In the genomic region with DNA sequence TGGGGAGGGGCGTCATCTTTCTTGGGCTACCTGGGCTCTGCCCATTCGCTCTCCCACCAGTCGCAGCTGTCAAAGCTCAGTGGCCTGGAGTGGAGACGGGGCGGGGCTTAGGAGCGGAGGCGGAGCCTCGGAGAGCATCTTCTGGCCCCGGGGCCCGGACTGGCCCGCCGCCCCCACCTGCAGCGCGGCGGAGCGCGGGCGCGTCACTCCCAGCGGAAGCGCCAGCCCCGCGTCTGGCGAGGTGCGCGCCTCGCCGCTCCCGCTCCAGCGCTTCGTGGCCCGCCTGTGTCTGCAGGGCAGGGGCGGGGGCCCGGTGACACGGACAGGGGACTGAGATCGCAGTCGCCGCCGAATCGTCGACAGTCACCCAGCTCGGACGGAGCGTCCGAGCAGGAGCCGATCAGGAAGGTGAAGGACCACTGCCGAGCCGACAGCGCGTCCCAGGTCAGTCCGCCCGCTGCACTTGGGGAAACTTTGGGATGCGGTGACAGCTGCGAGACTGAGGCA, we compare ENCODE assay signal across 9 mouse cellular contexts. TPM values are rescaled to one million over a fixed set of nuclear protein-coding genes. Genes with fewer than 3 reads are reported as not detected.
DNase-seq lines count a peak whose midpoint lies in the region; ATAC-seq lines count a peak whose summit lies in the region.
"Had no signal": no experiment of that assay in that cellular context is flagged by ENCODE, and none has a peak within 500 bp of the region (broad histone marks: within the 10 kb centered on the region; RNA-seq: fewer than 3 reads in every experiment).

Ankrd34b (plus strand) TSS at position 139 of the 507 bp plus-strand sequence.

- H3K9me3 ChIP-seq in heart, embryonic 12.5 days (replicated peaks): no peaks in the 10 kb centered on the region
- H3K9me3 ChIP-seq in kidney, embryonic 15.5 days (replicated peaks): no peaks in the 10 kb centered on the region
- no peaks in the 10 kb centered on the region for H3K9me3 ChIP-seq in limb, embryonic 15.5 days
- H3K9me3 ChIP-seq in midbrain, embryonic 14.5 days (ENCODE audit: control insufficient read depth, low read length): no peaks in the 10 kb centered on the region

- H3K36me3 ChIP-seq in heart, embryonic 12.5 days: no peaks in the 10 kb centered on the region
- H3K36me3 ChIP-seq in kidney, embryonic 15.5 days: no peaks in the 10 kb centered on the region
- no peaks in the 10 kb centered on the region for H3K36me3 ChIP-seq in limb, embryonic 15.5 days
- no peaks in the 10 kb centered on the region for H3K36me3 ChIP-seq in midbrain, embryonic 14.5 days (ENCODE audit: control insufficient read depth, insufficient read depth, low read length)

- H3K4me3 ChIP-seq in heart, embryonic 12.5 days: peak within 1 kb of the TSS; percentile 72
- peak within 1 kb of the TSS; percentile 59 for H3K4me3 ChIP-seq in kidney, embryonic 15.5 days (replicated peaks)
- peak within 1 kb of the TSS; percentile 53 for H3K4me3 ChIP-seq in limb, embryonic 15.5 days
- peak within 1 kb of the TSS; percentile 66 for H3K4me3 ChIP-seq in midbrain, embryonic 14.5 days (replicated peaks; ENCODE audit: low read depth, low read length)

- WGBS in heart, embryonic 12.5 days: under 1% methylated on average over 54 of the region's 54 CpGs
- WGBS in kidney, embryonic 15.5 days: under 1% methylated on average over 49 of the region's 54 CpGs
- WGBS in limb, embryonic 15.5 days: under 1% methylated on average over 54 of the region's 54 CpGs
- under 1% methylated on average over 54 of the region's 54 CpGs for WGBS in midbrain, embryonic 14.5 days

- H3K4me1 ChIP-seq in heart, embryonic 12.5 days (replicated peaks): peaks cover 13% of the 10 kb centered on the region
- peaks cover 20% of the 10 kb centered on the region for H3K4me1 ChIP-seq in kidney, embryonic 15.5 days
- H3K4me1 ChIP-seq in limb, embryonic 15.5 days: peaks cover 17% of the 10 kb centered on the region
- H3K4me1 ChIP-seq in midbrain, embryonic 14.5 days (ENCODE audit: control insufficient read depth, insufficient read depth, low read length): 0 out of 2 replicates have a peak, but pooled peaks cover 5% of the 10 kb centered on the region

- peaks cover 76% of the 10 kb centered on the region for H3K27me3 ChIP-seq in heart, embryonic 12.5 days (replicated peaks)
- peaks cover 75% of the 10 kb centered on the region for H3K27me3 ChIP-seq in kidney, embryonic 15.5 days
- H3K27me3 ChIP-seq in limb, embryonic 15.5 days: peaks cover 71% of the 10 kb centered on the region
- peaks cover 35% of the 10 kb centered on the region for H3K27me3 ChIP-seq in midbrain, embryonic 14.5 days (ENCODE audit: control insufficient read depth, insufficient read depth, low read length)

- no peak within 1 kb of the TSS for H3K27ac ChIP-seq in heart, embryonic 12.5 days (ENCODE audit: poor library complexity, severe bottlenecking)
- H3K27ac ChIP-seq in kidney, embryonic 15.5 days: no peak within 1 kb of the TSS
- H3K27ac ChIP-seq in limb, embryonic 15.5 days: no peak within 1 kb of the TSS
- H3K27ac ChIP-seq in midbrain, embryonic 14.5 days (replicated peaks; ENCODE audit: low read depth, low read length): no peak within 1 kb of the TSS

- H3K4me2 ChIP-seq in heart, embryonic 12.5 days: peak within 1 kb of the TSS; percentile 100
- peak within 1 kb of the TSS; percentile 97 for H3K4me2 ChIP-seq in kidney, embryonic 15.5 days
- H3K4me2 ChIP-seq in limb, embryonic 15.5 days: peak within 1 kb of the TSS; percentile 99
- peak within 1 kb of the TSS; percentile 96 for H3K4me2 ChIP-seq in midbrain, embryonic 14.5 days (ENCODE audit: low read length)

- no peak for DNase-seq in heart, adult 8-10 months (ENCODE audit: low spot score)
- peak; percentile 83 for DNase-seq in midbrain, embryonic 14.5 days
- DNase-seq in testis, postnatal 10 days (ENCODE audit: low spot score): peak; percentile 80

- peak; percentile 49; the same call in 1 of the 2 replicates for ATAC-seq in heart, embryonic 12.5 days (ENCODE audit: insufficient number of reproducible peaks, low FRiP score)
- ATAC-seq in common myeloid progenitor, adult 5-6 weeks (replicated peaks; ENCODE audit: low read depth, poor library complexity, severe bottlenecking): peak; percentile 60
- peak; percentile 72 for ATAC-seq in granulocyte monocyte progenitor cell, adult 5-6 weeks (replicated peaks; ENCODE audit: poor library complexity, severe bottlenecking)
- ATAC-seq in kidney, embryonic 15.5 days (replicated peaks; ENCODE audit: low FRiP score): peak; percentile 86
- peak; percentile 46; the same call in 1 of the 2 replicates for ATAC-seq in limb, embryonic 15.5 days (ENCODE audit: insufficient number of reproducible peaks, low FRiP score, low TSS enrichment, low read depth)
- peak; percentile 77 for ATAC-seq in midbrain, embryonic 14.5 days (ENCODE audit: low FRiP score, low TSS enrichment)

- peak within 1 kb of the TSS; percentile 64 for H3K9ac ChIP-seq in heart, embryonic 12.5 days
- peak within 1 kb of the TSS; percentile 43 for H3K9ac ChIP-seq in kidney, embryonic 15.5 days
- peak within 1 kb of the TSS; percentile 35 for H3K9ac ChIP-seq in limb, embryonic 15.5 days
- H3K9ac ChIP-seq in midbrain, embryonic 14.5 days (replicated peaks; ENCODE audit: low read length): peak within 1 kb of the TSS; percentile 62

RNA-seq across cellular contexts. Expression of gene Ankrd34b, which starts in this region (rescaled TPM):
- polyA plus RNA-seq in heart, embryonic 12.5 days (2016; fragmentation: Nextera tagmentation; extraction: Ambion mirVana): 0.22 and 0.30 TPM in 2 replicates
- not detected for total RNA-seq in heart, adult 8-10 months (2022)
- not detected in 2 replicates for total RNA-seq in common myeloid progenitor, adult 5-6 weeks (2017)
- not detected in 2 replicates for total RNA-seq in granulocyte monocyte progenitor cell, adult 5-6 weeks (2014; fragmentation: Nextera tagmentation)
- total RNA-seq in granulocyte monocyte progenitor cell, adult 5-6 weeks (2017): not detected in 2 replicates
- 0.21 and 0.41 TPM in 2 replicates for polyA plus RNA-seq in kidney, embryonic 15.5 days (2015; fragmentation: Nextera tagmentation; extraction: Ambion mirVana)
- polyA plus RNA-seq in limb, embryonic 15.5 days (2015; fragmentation: Nextera tagmentation; extraction: Ambion mirVana): 0.05 and 0.12 TPM in 2 replicates
- polyA plus RNA-seq in midbrain, embryonic 14.5 days (2014; fragmentation: Nextera tagmentation; extraction: Ambion mirVana): 1.5 and 2.3 TPM in 2 replicates
- total RNA-seq: MEL had no signal

Comparison
In these comparisons a context has a peak if more than half of its experiments do, and no peak if none do; other contexts are left out.
1. Peak in ATAC-seq, H3K4me3 ChIP-seq, H3K9ac ChIP-seq and H3K4me2 ChIP-seq in heart, embryonic 12.5 days; RNA of the gene not detected or under 1 TPM.
2. Peak in ATAC-seq in common myeloid progenitor, adult 5-6 weeks; RNA of the gene not detected or under 1 TPM.
3. Peak in ATAC-seq in granulocyte monocyte progenitor cell, adult 5-6 weeks; RNA of the gene not detected or under 1 TPM.
4. Peak in ATAC-seq, H3K4me3 ChIP-seq, H3K9ac ChIP-seq and H3K4me2 ChIP-seq in kidney, embryonic 15.5 days; RNA of the gene not detected or under 1 TPM.
5. Peak in ATAC-seq, H3K4me3 ChIP-seq, H3K9ac ChIP-seq and H3K4me2 ChIP-seq in limb, embryonic 15.5 days; RNA of the gene not detected or under 1 TPM.